31 mouse cellular contexts compared by ENCODE assay signal in genomic region chr14:31285728-31286127, GRCm38 (mm10). TPM values are rescaled to one million over a fixed set of nuclear protein-coding genes. Genes with fewer than 3 reads are reported as not detected.
"Had no signal": no experiment of that assay in that cellular context is flagged by ENCODE, and none has a peak within 500 bp of the region (broad histone marks: within the 10 kb centered on the region; RNA-seq: fewer than 3 reads in every experiment).

No protein-coding gene starts in this region.

- H3K9ac ChIP-seq: limb, embryonic 12.5 days; limb, embryonic 13.5 days; limb, embryonic 15.5 days; liver, embryonic 12.5 days; liver, embryonic 13.5 days; liver, embryonic 14.5 days; liver, embryonic 15.5 days; liver, postnatal 0 days; lung, embryonic 14.5 days; lung, embryonic 15.5 days; midbrain, embryonic 12.5 days; midbrain, embryonic 13.5 days; midbrain, embryonic 15.5 days; neural tube, embryonic 12.5 days had no signal

- H3K9me3 ChIP-seq: limb, embryonic 10.5 days; limb, embryonic 12.5 days; limb, embryonic 13.5 days; limb, embryonic 15.5 days; liver, embryonic 12.5 days; liver, embryonic 13.5 days; liver, embryonic 15.5 days; lung, embryonic 15.5 days; megakaryocyte, embryonic 14.5 days; midbrain, embryonic 10.5 days; midbrain, embryonic 12.5 days; midbrain, embryonic 13.5 days; midbrain, embryonic 15.5 days; neural tube, embryonic 12.5 days had no signal

- H3K4me2 ChIP-seq: limb, embryonic 12.5 days; limb, embryonic 13.5 days; limb, embryonic 15.5 days; liver, embryonic 11.5 days; liver, embryonic 12.5 days; liver, embryonic 13.5 days; liver, embryonic 15.5 days; lung, embryonic 14.5 days; lung, embryonic 15.5 days; midbrain, embryonic 11.5 days; midbrain, embryonic 12.5 days; midbrain, embryonic 13.5 days; midbrain, embryonic 15.5 days; neural tube, embryonic 12.5 days had no signal

- H3K36me3 ChIP-seq: limb, embryonic 10.5 days; limb, embryonic 12.5 days; limb, embryonic 13.5 days; limb, embryonic 15.5 days; liver, embryonic 12.5 days; liver, embryonic 13.5 days; liver, embryonic 15.5 days; lung, embryonic 15.5 days; midbrain, embryonic 10.5 days; midbrain, embryonic 12.5 days; midbrain, embryonic 13.5 days; midbrain, embryonic 15.5 days; neural tube, embryonic 12.5 days had no signal

- DNase-seq: left cerebral cortex, postnatal 4 days; liver; liver, embryonic 13.5 days; liver, postnatal 0 days; lung, adult 18-20 months; lung, adult 2 months; lung, embryonic 14.5 days; lung, postnatal 10 days; lung, postnatal 14 days; lung, postnatal 36 days; lung, postnatal 4 days; midbrain, embryonic 14.5 days had no signal

- H3K27ac ChIP-seq: limb, embryonic 10.5 days; limb, embryonic 12.5 days; limb, embryonic 13.5 days; limb, embryonic 15.5 days; liver, embryonic 12.5 days; liver, embryonic 13.5 days; liver, embryonic 14.5 days; liver, embryonic 15.5 days; lung, embryonic 15.5 days; macrophage; midbrain, embryonic 10.5 days; midbrain, embryonic 12.5 days; midbrain, embryonic 13.5 days; midbrain, embryonic 15.5 days; neural tube, embryonic 12.5 days had no signal

- H3K4me1 ChIP-seq: limb, embryonic 10.5 days; limb, embryonic 12.5 days; limb, embryonic 13.5 days; limb, embryonic 15.5 days; liver, embryonic 12.5 days; liver, embryonic 13.5 days; liver, embryonic 15.5 days; lung, embryonic 15.5 days; midbrain, embryonic 10.5 days; midbrain, embryonic 12.5 days; midbrain, embryonic 13.5 days; midbrain, embryonic 15.5 days; neural tube, embryonic 12.5 days had no signal

- H3K4me3 ChIP-seq: limb, embryonic 10.5 days; limb, embryonic 12.5 days; limb, embryonic 13.5 days; limb, embryonic 15.5 days; liver, embryonic 12.5 days; liver, embryonic 13.5 days; liver, embryonic 15.5 days; lung, embryonic 15.5 days; megakaryocyte, embryonic 14.5 days; midbrain, embryonic 10.5 days; midbrain, embryonic 12.5 days; midbrain, embryonic 13.5 days; midbrain, embryonic 15.5 days; myocyte; neural tube, embryonic 12.5 days had no signal

- H3K27me3 ChIP-seq: limb, embryonic 12.5 days; limb, embryonic 13.5 days; limb, embryonic 15.5 days; lung, embryonic 15.5 days; midbrain, embryonic 12.5 days; midbrain, embryonic 13.5 days; midbrain, embryonic 15.5 days; neural tube, embryonic 12.5 days had no signal

RNA-seq across cellular contexts. Expression of gene Dnah1, which starts 38.0 kb away (rescaled TPM):
- total RNA-seq: monocyte, adult 5-6 weeks had no signal
- polyA plus RNA-seq: macrophage had no signal
